Mouse (Mus musculus) naive thymus-derived CD4-positive, alpha-beta T cell, adult 2 months (primary cell): ENCODE data around the gene Gimap8.
"Not testable (repeated sequence)": the region's sequence is repeated elsewhere in the genome, so short reads cannot be mapped to it uniquely, and the experiment has no call there.

Source experiments
- DNase-seq: peaks from one replicate; pipeline ENCODE4 v3.0.0-alpha.2; 2011; ENCODE audit warnings: low read depth

The Gimap8 gene

GRCm38 (mm10) chr6:48678391-48678790 lies 31.4 kb downstream of the Gimap8 start:
- DNase-seq = no peak

DNA sequence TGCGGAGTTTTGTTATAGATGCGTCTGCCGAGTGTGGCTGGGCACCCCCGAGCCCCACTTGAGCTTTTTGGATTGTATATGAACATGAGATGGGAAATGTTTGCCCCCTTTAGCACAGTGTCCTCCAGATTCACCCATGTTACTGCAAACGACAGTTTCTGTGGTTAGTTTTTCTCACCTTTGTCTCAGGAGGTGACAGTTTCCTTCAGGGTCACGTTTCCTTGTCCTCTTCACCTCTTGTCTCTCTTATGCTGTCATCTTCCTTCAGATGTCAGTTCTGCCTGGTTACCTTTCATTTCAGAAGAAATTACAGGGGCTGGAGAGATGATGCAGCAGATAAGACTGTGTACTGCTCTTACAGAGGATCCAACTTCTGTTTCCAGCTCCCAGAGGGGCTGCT lies 32.7 kb downstream of the Gimap8 start:
- DNase-seq = peak; percentile 77

- peak; percentile 83 for DNase-seq
These were observed 33.4 kb downstream of the Gimap8 start for GRCm38 (mm10) chr6:48680421-48680820.

DNA sequence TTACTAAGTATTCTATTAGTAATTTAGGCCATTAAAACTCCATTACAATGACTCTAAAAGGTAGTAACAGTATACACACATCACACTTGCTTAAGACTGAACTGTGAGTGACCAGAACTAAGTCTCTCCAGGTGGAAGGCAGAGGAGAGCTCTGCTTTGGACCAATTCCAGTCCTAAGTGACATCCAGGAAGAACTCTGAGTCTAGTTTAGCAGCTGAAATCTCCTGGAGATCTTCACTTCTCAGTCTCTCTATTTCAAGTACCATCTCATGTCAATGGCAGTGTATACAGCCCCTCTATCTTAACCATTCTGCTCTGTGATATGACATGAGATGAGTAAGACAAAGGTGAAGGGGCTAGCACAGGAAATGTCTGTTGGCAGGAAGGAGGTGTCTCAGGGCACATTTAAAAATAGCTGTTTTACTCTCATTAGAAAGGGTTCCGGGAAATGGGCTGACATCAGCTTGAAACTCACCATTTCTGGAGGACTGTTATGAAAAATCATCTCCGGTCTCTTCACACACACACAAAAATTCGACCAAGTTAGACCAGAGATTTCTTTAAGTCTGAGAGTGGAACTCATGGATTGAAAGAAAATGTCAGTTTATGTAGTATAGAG lies 34.5 kb downstream of the Gimap8 start:
- peak; percentile 73 for DNase-seq

DNA sequence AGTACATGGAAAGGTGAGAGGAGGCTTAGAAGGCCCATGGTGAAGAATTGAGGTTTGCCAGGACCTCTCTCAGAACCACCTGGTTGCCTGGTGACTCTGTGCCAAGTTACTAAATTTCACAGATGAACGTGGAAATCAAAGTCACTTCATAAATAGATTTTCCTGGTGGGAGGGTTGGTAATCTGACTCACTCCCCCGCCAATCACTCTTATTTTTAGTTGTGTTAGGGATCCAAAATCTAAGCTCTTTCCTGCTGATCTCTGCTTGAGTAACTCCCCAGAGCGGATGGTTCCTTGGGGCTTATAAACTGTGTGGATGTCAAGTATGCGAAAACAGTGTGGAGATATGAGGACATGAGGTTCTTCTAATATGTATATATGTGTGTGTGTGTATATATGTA lies 35.2 kb downstream of the Gimap8 start:
- DNase-seq = no peak

- DNase-seq = not testable (repeated sequence)
These were observed 36.3 kb downstream of the Gimap8 start for GRCm38 (mm10) chr6:48683263-48683821.

DNA sequence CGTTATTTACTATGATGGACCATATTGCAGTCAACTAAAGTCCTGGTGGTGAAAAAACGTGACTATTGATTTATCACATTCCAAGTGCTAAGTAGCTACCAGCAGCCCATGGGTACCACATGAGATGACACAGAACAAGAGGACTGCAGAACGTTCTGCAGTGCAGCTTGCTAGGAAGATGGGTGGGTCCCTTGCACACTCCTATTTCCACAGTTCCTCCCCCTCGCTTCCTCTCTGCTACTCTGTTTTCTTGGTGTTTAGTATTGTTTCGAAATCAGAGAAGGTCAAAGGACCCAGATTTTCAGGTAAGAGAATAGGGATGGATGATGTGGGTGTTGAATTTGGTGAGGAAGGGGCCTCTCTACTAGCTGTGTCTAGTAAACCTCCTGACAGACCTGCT lies 37.3 kb downstream of the Gimap8 start, which contains the start of gene Gimap4:
Gene Gimap4 (plus strand): TSS at position 231 of the 400 bp plus-strand sequence.
- DNase-seq = peak; percentile 72

- DNase-seq = no peak
These were observed 37.8 kb downstream of the Gimap8 start for GRCm38 (mm10) chr6:48684806-48685205.

GRCm38 (mm10) chr6:48685251-48685650 lies 38.2 kb downstream of the Gimap8 start:
- peak; percentile 59 for DNase-seq

DNA sequence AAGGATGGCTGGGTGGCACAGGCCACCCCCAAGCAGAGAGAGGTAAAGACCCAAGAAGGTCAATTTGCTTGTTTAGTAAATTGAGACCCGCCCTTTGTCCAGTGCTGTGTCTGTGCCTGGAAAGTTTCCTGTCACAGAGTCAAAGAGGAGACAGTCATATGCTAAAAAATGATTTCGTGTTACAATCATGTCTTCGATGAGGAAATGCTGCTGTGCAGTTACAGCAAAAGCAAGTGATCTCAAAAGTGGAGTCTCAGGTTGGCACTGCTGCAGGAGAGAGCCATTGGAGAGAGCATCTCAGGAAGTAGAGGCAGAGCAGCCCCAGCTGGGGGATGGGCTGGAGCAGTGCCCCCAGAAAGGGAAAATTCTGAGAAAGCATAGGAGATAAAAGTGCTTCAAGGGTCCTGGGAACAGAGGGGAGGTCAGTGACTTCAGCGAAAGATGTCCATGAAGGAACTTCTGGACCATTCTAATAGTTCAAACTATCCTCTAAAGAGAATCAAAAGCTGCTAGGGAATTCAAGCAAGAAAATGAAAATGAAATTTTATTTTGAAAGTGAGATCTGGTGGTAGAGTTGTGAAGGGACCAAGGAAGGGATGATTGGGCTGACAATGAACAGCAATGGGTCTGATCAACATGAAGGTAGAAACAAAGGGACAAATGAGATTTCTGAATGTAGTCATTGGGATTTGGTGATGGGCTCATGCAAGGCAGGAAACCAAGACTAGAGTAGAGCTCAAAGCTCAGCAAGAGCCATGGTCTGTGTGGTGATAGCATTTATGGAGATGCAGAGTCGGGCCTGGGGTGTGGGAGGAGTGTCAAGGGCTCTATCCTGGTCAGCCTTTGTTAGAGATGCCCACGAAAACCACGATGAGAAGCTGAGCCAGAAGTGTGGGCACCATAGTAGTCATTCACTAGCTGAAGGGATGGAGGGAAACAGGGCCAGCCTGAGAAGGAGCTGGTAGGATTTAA lies 38.9 kb downstream of the Gimap8 start:
- peak; percentile 56 for DNase-seq

GRCm38 (mm10) chr6:48687077-48687476 lies 40.0 kb downstream of the Gimap8 start:
- DNase-seq = no peak

- no peak for DNase-seq
These were observed 42.3 kb downstream of the Gimap8 start for GRCm38 (mm10) chr6:48689320-48689719.

GRCm38 (mm10) chr6:48692962-48693361 lies 45.9 kb downstream of the Gimap8 start:
- DNase-seq = no peak

GRCm38 (mm10) chr6:48696830-48697554 lies 50.0 kb downstream of the Gimap8 start:
- DNase-seq = peak; percentile 43

- DNase-seq = no peak
These were observed 50.5 kb downstream of the Gimap8 start for GRCm38 (mm10) chr6:48697555-48697930.

GRCm38 (mm10) chr6:48698066-48698856 lies 51.2 kb downstream of the Gimap8 start:
- DNase-seq = peak; percentile 41

DNA sequence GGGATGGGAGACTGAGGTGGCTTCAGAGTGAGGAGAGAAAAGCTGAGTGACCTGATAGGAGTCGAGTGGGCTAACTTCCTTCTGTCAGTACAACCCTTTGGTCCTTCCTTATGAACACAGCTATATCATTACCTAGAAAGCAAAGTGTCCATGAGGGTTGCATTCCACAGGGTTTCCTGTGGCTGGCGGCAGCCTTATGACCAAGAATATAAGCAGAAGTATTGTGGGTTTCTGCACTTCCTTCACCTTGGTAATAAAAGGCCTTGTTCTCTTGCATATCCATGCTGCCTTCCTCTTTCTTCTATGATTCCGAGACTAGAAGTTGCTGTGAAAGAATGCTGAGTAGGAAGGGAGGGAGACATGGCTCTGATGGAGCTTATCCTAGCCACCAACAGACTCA lies 51.9 kb downstream of the Gimap8 start:
- DNase-seq = peak; percentile 47

DNA sequence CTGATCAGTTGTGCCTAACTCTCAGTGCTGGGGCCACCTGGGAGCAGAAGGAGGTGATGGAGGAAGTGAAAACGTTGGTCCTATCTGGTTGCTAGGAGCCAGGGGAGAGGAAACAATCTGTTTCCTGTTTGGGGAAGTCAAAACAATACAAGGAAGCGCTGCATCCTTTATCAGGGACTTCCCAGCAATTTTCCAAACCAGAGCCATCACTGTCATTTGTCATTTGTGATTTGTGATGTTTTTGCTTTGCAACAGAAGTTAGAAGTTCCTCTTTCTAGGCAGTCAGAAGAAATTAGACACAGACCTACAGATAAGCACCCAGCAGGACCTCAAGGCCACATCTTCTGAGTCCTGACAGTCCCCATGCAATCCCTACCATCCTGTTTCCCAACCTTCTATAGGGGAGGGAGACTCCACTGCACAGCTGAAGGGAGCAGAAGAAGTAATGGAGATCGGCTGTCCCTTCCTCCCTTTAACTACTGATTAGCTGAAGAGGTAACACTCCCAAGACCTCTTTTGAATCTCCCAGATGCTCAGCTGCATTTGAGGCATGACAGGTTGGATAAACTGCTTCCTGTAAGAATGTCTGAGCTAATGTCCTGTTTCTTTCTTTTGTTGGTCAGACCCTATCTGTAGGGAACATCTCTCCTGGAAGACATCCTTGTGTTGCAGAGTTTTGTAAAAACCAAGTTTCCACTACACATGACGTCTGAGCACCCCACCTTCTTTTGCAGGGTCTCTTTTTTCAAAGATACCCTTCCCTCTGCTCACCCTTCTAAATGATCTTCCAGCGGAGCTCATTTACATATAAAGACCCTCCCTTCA lies 53.4 kb downstream of the Gimap8 start:
- peak; percentile 73 for DNase-seq

DNA sequence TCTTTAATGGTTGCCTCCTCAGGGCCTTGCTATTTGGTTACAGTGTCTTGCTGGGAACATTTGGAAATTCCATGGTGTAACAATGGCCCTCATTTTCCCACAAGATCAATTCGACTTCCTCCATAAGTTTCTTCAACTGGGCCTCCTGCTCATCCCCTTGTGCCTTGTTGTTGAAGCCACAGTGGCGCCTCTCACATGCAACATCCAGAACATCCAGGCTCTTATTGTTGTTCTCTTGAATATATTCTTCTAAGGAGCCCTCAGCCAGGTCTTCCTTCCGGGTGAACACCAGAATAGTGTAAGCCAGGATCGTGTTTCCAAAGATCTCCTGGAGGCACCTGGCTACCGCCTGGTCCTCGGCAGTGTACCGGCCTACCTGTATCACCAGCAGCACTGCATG lies 55.1 kb downstream of the Gimap8 start:
- DNase-seq = peak; percentile 50

GRCm38 (mm10) chr6:48702601-48703000 lies 55.6 kb downstream of the Gimap8 start:
- peak; percentile 57 for DNase-seq
